Mouse (Mus musculus) left cerebral cortex, adult 2 months (tissue): ENCODE measurements around the gene Phf6. TPM values are rescaled to one million over a fixed set of nuclear protein-coding genes. Genes with fewer than 3 reads are reported as not detected.
A peak's percentile ranks its signal among the peaks of the same experiment; 100 is the strongest.
"Not testable (repeated sequence)": the region's sequence is repeated elsewhere in the genome, so short reads cannot be mapped to it uniquely, and the experiment has no call there.

Source experiments
- DNase-seq, 2 experiments: peaks; one replicate each; pipeline ENCODE4 v3.0.0; 2021 to 2022; ENCODE audit warnings: low spot score in 2 of 2, mixed read lengths in 1 of 2; ENCODE audit errors: extremely low spot score in 1 of 2
- H3K27ac ChIP-seq: fragments of 200-600 bp; 2 replicates; pipeline ENCODE4 v1.8.1; 2022
- H3K4me3 ChIP-seq: fragments of 200-600 bp; 2 replicates; pipeline ENCODE4 v1.8.1; 2022
- CTCF ChIP-seq: fragments of 200-600 bp; IDR thresholded peaks from 2 replicates; pipeline ENCODE4 v1.8.1; 2022; ENCODE audit warnings: antibody characterized with exemption, mild to moderate bottlenecking, moderate library complexity
- intact Hi-C: fragments of 180-260 bp; cut with DNase I; formaldehyde crosslinking; loops from one replicate; pipeline ENCODE4 v1.15.1; 2025
- long read RNA-seq, 2 experiments: library from polyadenylated mRNA; stranded (forward); transcript quantifications; one replicate each; pipeline ENCODE4 v2.0.0; 2021; ENCODE audit warnings: borderline mapping rate in 2 of 2
- total RNA-seq, 2 experiments: library from RNA; stranded (reverse); gene quantifications; 2 replicates each; pipeline ENCODE4 v1.2.3; 2021

Phf6 gene
- 10 to 100 TPM; 17.0 to 17.2 TPM for total RNA-seq
- long read RNA-seq, experiment 1, full-length matches to known transcripts: 36 of 39 reads
- long read RNA-seq, experiment 1, partial matches to known transcripts: 3 of 39 reads
- long read RNA-seq, experiment 1, other reads (novel, unspliced or antisense): 0 of 39 reads
- long read RNA-seq, experiment 2, full-length matches to known transcripts: 15 of 17 reads
- long read RNA-seq, experiment 2, partial matches to known transcripts: 0 of 17 reads
- long read RNA-seq, experiment 2, other reads (novel, unspliced or antisense): 2 of 17 reads

- intact Hi-C loops: no loop called here
- peak within 1 kb of the TSS; percentile 87 for H3K27ac ChIP-seq
- TF ChIP-seq CTCF: no peak; the same call in 1 of the 2 replicates
- peak; percentile 87 to 89 for DNase-seq
- peak within 1 kb of the TSS; percentile 71 for H3K4me3 ChIP-seq
These were observed at the start of gene Phf6 for GRCm38 (mm10) chrX:52911587-52912371. Gene Phf6, plus strand, starts transcription at chrX:52912266.

- no peak overlapping the region for H3K27ac ChIP-seq
- no peak for DNase-seq
- intact Hi-C loops: loop anchor here (1.0 kb wide), 1 partner anchor 70 kb away; no protein-coding TSS in a partner anchor
These were observed 47.9 kb upstream of the Phf6 start for GRCm38 (mm10) chrX:52864126-52864525.

GRCm38 (mm10) chrX:52898486-52898885, 13.6 kb upstream of the Phf6 start:
- intact Hi-C loops, H3K27ac ChIP-seq, DNase-seq: not testable (repeated sequence)
- peak overlapping the region; percentile 31 for H3K4me3 ChIP-seq

More at GRCm38 (mm10) chrX:52864126-52864525, 47.9 kb upstream of the Phf6 start:
- peak; percentile 65 for TF ChIP-seq CTCF
- no peak overlapping the region for H3K4me3 ChIP-seq

GRCm38 (mm10) chrX:52912372-52912728, 284 bp downstream of the Phf6 start:
- H3K27ac ChIP-seq: peak overlapping the region; percentile 87
- intact Hi-C loops: no loop called here
- no peak for DNase-seq
- TF ChIP-seq CTCF: no peak
- H3K4me3 ChIP-seq: peak overlapping the region; percentile 71

GRCm38 (mm10) chrX:52912826-52913701, 998 bp downstream of the Phf6 start:
- H3K4me3 ChIP-seq: peak overlapping the region; percentile 71
- peak overlapping the region; percentile 87 for H3K27ac ChIP-seq
- no peak for DNase-seq
- no peak for TF ChIP-seq CTCF
- intact Hi-C loops: no loop called here

GRCm38 (mm10) chrX:52913856-52914255, 1.8 kb downstream of the Phf6 start:
- Histone ChIP-seq H3K27ac (no peak overlapping the region), H3K4me3 (peak overlapping the region; percentile 71)
- TF ChIP-seq CTCF: no peak
- no peak for DNase-seq
- intact Hi-C loops: no loop called here

- intact Hi-C loops: no loop called here
- no peak overlapping the region for H3K4me3 ChIP-seq
- no peak for TF ChIP-seq CTCF
- no peak for DNase-seq
- no peak overlapping the region for H3K27ac ChIP-seq
These were observed 2.6 kb downstream of the Phf6 start for GRCm38 (mm10) chrX:52914705-52915104.

- Histone ChIP-seq H3K27ac (no peak overlapping the region), H3K4me3 (no peak overlapping the region)
- no peak for DNase-seq
- TF ChIP-seq CTCF: peak; percentile 29
- intact Hi-C loops: no loop called here
These were observed 4.5 kb downstream of the Phf6 start for GRCm38 (mm10) chrX:52916516-52916915.

- intact Hi-C loops: no loop called here
- no peak overlapping the region for H3K27ac ChIP-seq
- no peak for DNase-seq
- no peak for TF ChIP-seq CTCF
- H3K4me3 ChIP-seq: no peak overlapping the region
These were observed 14.7 kb downstream of the Phf6 start for GRCm38 (mm10) chrX:52926726-52927125.

- TF ChIP-seq CTCF: peak; percentile 69
- Histone ChIP-seq H3K4me3 (no peak overlapping the region), H3K27ac (no peak overlapping the region)
- DNase-seq: no peak
- intact Hi-C loops: no loop called here
These were observed 16.8 kb downstream of the Phf6 start for GRCm38 (mm10) chrX:52928883-52929282.

GRCm38 (mm10) chrX:52929779-52930178, 17.7 kb downstream of the Phf6 start:
- intact Hi-C loops: loop anchor here (10.0 kb wide), 1 partner anchor 475 kb away; no protein-coding TSS in a partner anchor
- Histone ChIP-seq H3K27ac (no peak overlapping the region), H3K4me3 (no peak overlapping the region)
- TF ChIP-seq CTCF: no peak
- DNase-seq: no peak
